Mouse (Mus musculus) embryonic facial prominence, embryonic 14.5 days (tissue): ENCODE measurements around the gene Rin2. TPM values are rescaled to one million over a fixed set of nuclear protein-coding genes. Genes with fewer than 3 reads are reported as not detected.

ENCODE experiments used
- ATAC-seq: fragments of 200-750 bp; cut with Nextera tagmentation; 2 replicates; pipeline ENCODE4 v1.8.0; 2017; ENCODE audit warnings: low read depth, moderate number of reproducible peaks, moderate TSS enrichment
- DNase-seq: peaks from one replicate; pipeline ENCODE4 v3.0.0-alpha.2; 2015; ENCODE audit warnings: low spot score
- H3K27ac ChIP-seq: fragments of 300-500 bp; sonication (generic); replicated peaks from 2 replicates; pipeline ENCODE4 v1.5.1; 2014; ENCODE audit warnings: low read depth, mild to moderate bottlenecking, low read length, moderate library complexity
- H3K27me3 ChIP-seq: fragments of 300-500 bp; sonication (generic); replicated peaks from 2 replicates; pipeline ENCODE4 v1.6.1; 2014; ENCODE audit warnings: low read length; ENCODE audit not compliant: control insufficient read depth, insufficient read depth
- H3K36me3 ChIP-seq: fragments of 300-500 bp; sonication (generic); 2 replicates; pipeline ENCODE4 v1.6.1; 2014; ENCODE audit warnings: low read length, mixed read lengths; ENCODE audit not compliant: control insufficient read depth, insufficient read depth
- H3K4me1 ChIP-seq: fragments of 300-500 bp; sonication (generic); 2 replicates; pipeline ENCODE4 v1.6.1; 2014; ENCODE audit warnings: antibody characterized with exemption, low read length; ENCODE audit not compliant: control insufficient read depth, insufficient read depth
- H3K4me2 ChIP-seq: fragments of 300-500 bp; sonication (generic); 2 replicates; pipeline ENCODE4 v1.6.1; 2014; ENCODE audit warnings: low read depth, mild to moderate bottlenecking, low read length, moderate library complexity, mixed read lengths
- H3K4me3 ChIP-seq: fragments of 300-500 bp; sonication (generic); 2 replicates; pipeline ENCODE4 v1.5.1; 2014; ENCODE audit warnings: low read depth, mild to moderate bottlenecking, low read length
- H3K9ac ChIP-seq: fragments of 300-500 bp; sonication (generic); 2 replicates; pipeline ENCODE4 v1.6.1; 2014; ENCODE audit warnings: low read depth, mild to moderate bottlenecking, low read length, moderate library complexity, mixed read lengths
- H3K9me3 ChIP-seq: fragments of 300-500 bp; sonication (generic); 2 replicates; pipeline ENCODE4 v1.6.1; 2016; ENCODE audit warnings: low read length; ENCODE audit not compliant: control insufficient read depth
- WGBS: fragments of 180-500 bp; shearing (Covaris S2); extraction: QIAGEN DNeasy Blood & Tissue Kit; methylation state at CpG from one replicate; pipeline ENCODE4 v1.1.7; 2014; 5-methylcytosine and 5-hydroxymethylcytosine counted together
- microRNA-seq: library from miRNA; unstranded; fragments of <30 nt; microRNA quantifications from one replicate; pipeline ENCODE4, GENCODE M21; 2016; ENCODE audit warnings: borderline number of aligned reads
- polyA plus RNA-seq: library from polyadenylated mRNA; unstranded; fragments of >200 nt; fragmentation: Nextera tagmentation; extraction: Ambion mirVana; gene quantifications from 2 replicates; pipeline ENCODE4 v1.2.1, GENCODE M21; 2014

The Rin2 gene
- polyA plus RNA-seq, 1 experiment from 2014 or later = 33.0 TPM

DNA sequence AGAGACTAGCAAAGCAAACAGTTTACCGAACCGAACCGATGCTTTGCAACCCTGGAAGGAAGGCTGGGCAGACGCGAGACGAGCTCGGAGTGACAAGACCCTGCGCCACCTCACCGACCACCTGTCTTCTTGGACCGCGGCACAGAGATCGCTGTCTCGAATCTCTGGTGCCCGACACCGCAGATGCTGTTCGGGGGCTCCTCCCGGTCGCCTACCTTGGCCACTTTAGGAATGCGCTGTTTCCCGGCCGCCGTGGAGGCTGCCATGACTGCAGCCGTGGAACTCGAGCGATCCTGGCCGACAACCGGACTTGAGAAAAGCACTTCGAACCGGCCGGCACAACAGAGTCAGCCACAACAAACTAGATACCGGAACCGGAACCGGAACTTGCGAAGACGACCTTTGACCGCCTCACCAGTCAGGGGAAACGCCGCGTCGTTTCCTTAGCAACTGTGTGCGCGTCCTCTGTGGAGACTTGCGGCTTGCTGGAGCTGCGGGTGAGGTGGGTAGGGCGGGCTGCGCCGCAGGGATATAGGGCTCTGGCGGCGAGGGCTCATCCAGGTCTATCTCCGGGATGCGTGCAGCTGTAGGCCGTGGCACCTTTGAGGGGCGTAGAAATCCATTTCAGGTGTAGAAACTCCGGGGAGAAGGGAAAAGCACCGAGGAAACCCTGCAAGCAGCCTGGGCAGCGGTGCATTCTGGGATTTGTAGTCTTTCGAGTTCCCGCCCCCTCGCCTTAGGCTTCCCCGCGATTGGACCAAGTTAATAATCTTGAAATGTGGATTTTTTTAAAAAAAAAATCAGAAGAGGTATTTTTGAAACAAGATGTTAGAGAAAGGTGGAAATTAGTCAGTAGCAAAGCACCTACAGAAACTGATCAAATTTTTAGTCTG lies 259.6 kb downstream of the Rin2 start, which contains the start of the genes Cfap61 and Crnkl1:
Gene Cfap61 (plus strand): TSS at position 446 of the 893 bp plus-strand sequence.
Gene Crnkl1 (minus strand): TSS at position 676 of the 893 bp plus-strand sequence.
- no peaks in the 10 kb centered on the region for H3K9me3 ChIP-seq
- DNase-seq (peak; percentile 98), ATAC-seq (peak; percentile 99)
- peak within 1 kb of the TSS; percentile 71 for H3K9ac ChIP-seq
- no peak within 1 kb of the TSS for H3K27ac ChIP-seq
- H3K4me2 ChIP-seq = peak within 1 kb of the TSS; percentile 77
- under 1% methylated on average over 61 of the region's 61 CpGs for WGBS
- H3K4me1 ChIP-seq = peaks cover 6% of the 10 kb centered on the region; the same call in 1 of the 2 replicates
- H3K36me3 ChIP-seq = peaks cover 28% of the 10 kb centered on the region
- H3K4me3 ChIP-seq = peak within 1 kb of the TSS; percentile 57
- H3K27me3 ChIP-seq = no peaks in the 10 kb centered on the region

GRCm38 (mm10) chr2:145936975-145937374 lies 262.0 kb downstream of the Rin2 start:
- Histone ChIP-seq H3K9me3 (no peaks in the 10 kb centered on the region), H3K9ac (no peak overlapping the region), H3K27me3 (no peaks in the 10 kb centered on the region), H3K36me3 (peaks cover 7% of the 10 kb centered on the region), H3K27ac (no peak overlapping the region), H3K4me1 (peaks cover 6% of the 10 kb centered on the region; the same call in 1 of the 2 replicates), H3K4me2 (no peak overlapping the region), H3K4me3 (no peak overlapping the region)
- no peak for ATAC-seq
- no peak for DNase-seq
- 87% methylated on average over 8 of the region's 8 CpGs for WGBS

Small RNA genes lying within 50 kb of the gene (microRNA-seq; reads per million reads assigned to microRNA genes)
- gene Gm25026 = not detected

Other genes with a start within 250 kb of the Rin2 start
- gene Naa20, start 226.9 kb downstream of the Rin2 start, polyA plus RNA-seq = 179 and 186 TPM in 2 replicates